Mouse (Mus musculus) hindbrain, embryonic 11.5 days (tissue): ENCODE measurements at regions not wholly inside any gene's neighbourhood (a gene's known extent, or its start where the extent isn't known, plus 50 kb on each side); places are given as distances from the start of the nearest gene placed in this dataset.

Experiments
- ATAC-seq: fragments of 200-750 bp; cut with Nextera tagmentation; 2 replicates; pipeline ENCODE4 v1.8.0; 2017; ENCODE audit warnings: mild to moderate bottlenecking, moderate TSS enrichment, moderate library complexity; ENCODE audit not compliant: low FRiP score
- DNase-seq: peaks from one replicate; pipeline ENCODE4 v3.0.0-alpha.2; 2015; ENCODE audit warnings: low spot score
- H3K27ac ChIP-seq: fragments of 300-500 bp; sonication (generic); 2 replicates; pipeline ENCODE4 v1.5.1; 2014; ENCODE audit warnings: mild to moderate bottlenecking, low read depth, low read length
- H3K27me3 ChIP-seq: fragments of 300-500 bp; sonication (generic); 2 replicates; pipeline ENCODE4 v1.6.1; 2014; ENCODE audit warnings: mild to moderate bottlenecking, low read length, moderate library complexity, mixed read lengths; ENCODE audit not compliant: control insufficient read depth, insufficient read depth
- H3K36me3 ChIP-seq: fragments of 300-500 bp; sonication (generic); 2 replicates; pipeline ENCODE4 v1.6.1; 2014; ENCODE audit warnings: mild to moderate bottlenecking, low read length, moderate library complexity, mixed read lengths; ENCODE audit not compliant: control insufficient read depth, insufficient read depth
- H3K4me1 ChIP-seq: fragments of 300-500 bp; sonication (generic); replicated peaks from 2 replicates; pipeline ENCODE4 v1.6.1; 2014; ENCODE audit warnings: low read length, mixed read lengths; ENCODE audit not compliant: control insufficient read depth, insufficient read depth
- H3K4me2 ChIP-seq: fragments of 300-500 bp; sonication (generic); replicated peaks from 2 replicates; pipeline ENCODE4 v1.6.1; 2014; ENCODE audit warnings: mild to moderate bottlenecking, low read depth, low read length
- H3K4me3 ChIP-seq: fragments of 300-500 bp; sonication (generic); 2 replicates; pipeline ENCODE4 v1.5.1; 2014; ENCODE audit warnings: low read depth, low read length
- H3K9ac ChIP-seq: fragments of 300-500 bp; sonication (generic); 2 replicates; pipeline ENCODE4 v1.6.1; 2014; ENCODE audit warnings: low read depth, low read length
- H3K9me3 ChIP-seq: fragments of 300-500 bp; sonication (generic); 2 replicates; pipeline ENCODE4 v1.6.1; 2016; ENCODE audit warnings: low read length; ENCODE audit not compliant: control insufficient read depth
- WGBS: fragments of 180-500 bp; shearing (Covaris S2); extraction: QIAGEN DNeasy Blood & Tissue Kit; methylation state at CpG from one replicate; pipeline ENCODE4 v1.1.7; 2014; 5-methylcytosine and 5-hydroxymethylcytosine counted together

GRCm38 (mm10) chr14:47844366-47844765 lies 196.1 kb downstream of the Ktn1 start:
- H3K27me3 ChIP-seq, result no peaks in the 10 kb centered on the region
- no peaks in the 10 kb centered on the region for H3K9me3 ChIP-seq
- no peak overlapping the region for H3K4me2 ChIP-seq
- no peak overlapping the region for H3K4me3 ChIP-seq
- H3K4me1 ChIP-seq, result 0 out of 2 replicates have a peak, but pooled peaks cover under 1% of the 10 kb centered on the region
- DNase-seq (no peak), ATAC-seq (no peak)
- no peak overlapping the region for H3K27ac ChIP-seq
- WGBS, result 88% methylated on average over 1 of the region's 1 CpGs
- no peak overlapping the region for H3K9ac ChIP-seq
- H3K36me3 ChIP-seq, result no peaks in the 10 kb centered on the region

- DNase-seq (no peak), ATAC-seq (no peak)
- 70% methylated on average over 4 of the region's 4 CpGs for WGBS
- H3K4me3 ChIP-seq, result no peak overlapping the region
- no peaks in the 10 kb centered on the region for H3K9me3 ChIP-seq
- H3K4me2 ChIP-seq, result no peak overlapping the region
- no peaks in the 10 kb centered on the region for H3K27me3 ChIP-seq
- H3K9ac ChIP-seq, result no peak overlapping the region
- no peaks in the 10 kb centered on the region for H3K4me1 ChIP-seq
- H3K27ac ChIP-seq, result no peak overlapping the region
- H3K36me3 ChIP-seq, result no peaks in the 10 kb centered on the region
Observed at GRCm38 (mm10) chr14:47848861-47849260, 200.6 kb downstream of the Ktn1 start.

GRCm38 (mm10) chr14:47856280-47856765 lies 208.1 kb downstream of the Ktn1 start:
- no peak for ATAC-seq
- Histone ChIP-seq H3K36me3 (no peaks in the 10 kb centered on the region), H3K9ac (no peak overlapping the region), H3K4me2 (no peak overlapping the region), H3K27me3 (no peaks in the 10 kb centered on the region), H3K4me3 (no peak overlapping the region), H3K27ac (no peak overlapping the region), H3K4me1 (no peaks in the 10 kb centered on the region), H3K9me3 (no peaks in the 10 kb centered on the region)
- DNase-seq, result no peak
- WGBS, result 76% methylated on average over 7 of the region's 7 CpGs

- no peak overlapping the region for H3K4me2 ChIP-seq
- H3K9ac ChIP-seq, result no peak overlapping the region
- H3K27me3 ChIP-seq, result no peaks in the 10 kb centered on the region
- no peaks in the 10 kb centered on the region for H3K4me1 ChIP-seq
- DNase-seq, result no peak
- no peak overlapping the region for H3K4me3 ChIP-seq
- no peak for ATAC-seq
- 80% methylated on average over 4 of the region's 4 CpGs for WGBS
- H3K9me3 ChIP-seq, result no peaks in the 10 kb centered on the region
- no peak overlapping the region for H3K27ac ChIP-seq
- H3K36me3 ChIP-seq, result no peaks in the 10 kb centered on the region
Observed at GRCm38 (mm10) chr14:47857271-47857670, 209.0 kb downstream of the Ktn1 start.

- Histone ChIP-seq H3K9me3 (no peaks in the 10 kb centered on the region), H3K4me1 (no peaks in the 10 kb centered on the region), H3K4me2 (no peak overlapping the region), H3K4me3 (no peak overlapping the region), H3K27me3 (no peaks in the 10 kb centered on the region), H3K27ac (no peak overlapping the region), H3K9ac (no peak overlapping the region), H3K36me3 (no peaks in the 10 kb centered on the region)
- WGBS, result 84% methylated on average over 16 of the region's 16 CpGs
- ATAC-seq (no peak), DNase-seq (no peak)
Observed at GRCm38 (mm10) chr14:47857731-47858556, 209.7 kb downstream of the Ktn1 start.

GRCm38 (mm10) chr14:47862556-47862955 lies 214.3 kb downstream of the Ktn1 start:
- Histone ChIP-seq H3K4me3 (no peak overlapping the region), H3K4me2 (no peak overlapping the region), H3K9me3 (no peaks in the 10 kb centered on the region), H3K4me1 (no peaks in the 10 kb centered on the region), H3K27me3 (no peaks in the 10 kb centered on the region), H3K36me3 (no peaks in the 10 kb centered on the region), H3K27ac (no peak overlapping the region), H3K9ac (no peak overlapping the region)
- ATAC-seq, result no peak
- DNase-seq, result no peak
- 76% methylated on average over 1 of the region's 1 CpGs for WGBS

- Histone ChIP-seq H3K4me3 (no peak overlapping the region), H3K27me3 (no peaks in the 10 kb centered on the region), H3K27ac (no peak overlapping the region), H3K36me3 (no peaks in the 10 kb centered on the region), H3K9me3 (no peaks in the 10 kb centered on the region), H3K4me1 (no peaks in the 10 kb centered on the region), H3K9ac (no peak overlapping the region), H3K4me2 (no peak overlapping the region)
- no peak for DNase-seq
- 83% methylated on average over 5 of the region's 5 CpGs for WGBS
- ATAC-seq, result no peak
Observed at GRCm38 (mm10) chr14:47863067-47863466, 214.8 kb downstream of the Ktn1 start.

- no peak overlapping the region for H3K4me3 ChIP-seq
- no peaks in the 10 kb centered on the region for H3K9me3 ChIP-seq
- DNase-seq (no peak), ATAC-seq (no peak)
- no peaks in the 10 kb centered on the region for H3K36me3 ChIP-seq
- no peak overlapping the region for H3K4me2 ChIP-seq
- H3K27me3 ChIP-seq, result no peaks in the 10 kb centered on the region
- no peaks in the 10 kb centered on the region for H3K4me1 ChIP-seq
- H3K27ac ChIP-seq, result no peak overlapping the region
- 88% methylated on average over 6 of the region's 6 CpGs for WGBS
- no peak overlapping the region for H3K9ac ChIP-seq
Observed at GRCm38 (mm10) chr14:47863701-47864100, 215.5 kb downstream of the Ktn1 start.

GRCm38 (mm10) chr14:47867017-47867416 lies 218.8 kb downstream of the Ktn1 start:
- Histone ChIP-seq H3K9ac (no peak overlapping the region), H3K4me1 (no peaks in the 10 kb centered on the region), H3K27me3 (no peaks in the 10 kb centered on the region), H3K27ac (no peak overlapping the region), H3K4me2 (no peak overlapping the region), H3K36me3 (no peaks in the 10 kb centered on the region), H3K9me3 (no peaks in the 10 kb centered on the region), H3K4me3 (no peak overlapping the region)
- no peak for DNase-seq
- WGBS, result 84% methylated on average over 2 of the region's 2 CpGs
- ATAC-seq, result no peak
